Mouse (Mus musculus) C2C12 (cell line): ENCODE data around the gene A930009A15Rik. TPM values are rescaled to one million over a fixed set of nuclear protein-coding genes. Genes with fewer than 3 reads are reported as not detected.

ENCODE experiments used
- H3K27me3 ChIP-seq: one replicate; pipeline ENCODE4 v1.6.1; 2011; ENCODE audit not compliant: control insufficient read depth, insufficient read depth, insufficient read length
- H3K36me3 ChIP-seq: one replicate; pipeline ENCODE4 v1.6.1; 2011; ENCODE audit not compliant: control insufficient read depth, insufficient read depth
- H3K4me3 ChIP-seq: one replicate; pipeline ENCODE4 v1.5.1; 2011; ENCODE audit warnings: mild to moderate bottlenecking, control low read depth; ENCODE audit not compliant: poor library complexity, insufficient read depth, severe bottlenecking
- H3K79me2 ChIP-seq: one replicate; pipeline ENCODE4 v1.6.1; 2011; ENCODE audit not compliant: control insufficient read depth, insufficient read depth
- H3K79me3 ChIP-seq: one replicate; pipeline ENCODE4 v1.6.1; 2011; ENCODE audit warnings: low read depth, control low read depth
- H3ac ChIP-seq: one replicate; pipeline ENCODE3; 2011; ENCODE audit warnings: low read depth; ENCODE audit not compliant: control insufficient read depth, insufficient read length
- CEBPB ChIP-seq: IDR thresholded peaks from one replicate; pipeline ENCODE4 v1.6.1; 2011; ENCODE audit warnings: low read depth, mild to moderate bottlenecking, control low read depth, moderate library complexity
- CTCF ChIP-seq: IDR thresholded peaks from one replicate; pipeline ENCODE4 v1.5.1; 2011; ENCODE audit not compliant: control insufficient read depth, insufficient read depth, insufficient read length
- FOSL1 ChIP-seq: IDR thresholded peaks from one replicate; pipeline ENCODE4 v1.8.0; 2011; ENCODE audit warnings: mild to moderate bottlenecking, low read length; ENCODE audit not compliant: poor library complexity, insufficient read depth, severe bottlenecking
- MAX ChIP-seq: IDR thresholded peaks from one replicate; pipeline ENCODE4 v1.6.1; 2011; ENCODE audit warnings: mild to moderate bottlenecking, control low read depth
- MYOD1 ChIP-seq: IDR thresholded peaks from one replicate; pipeline ENCODE4 v1.6.1; 2011; ENCODE audit warnings: low read depth; ENCODE audit not compliant: control insufficient read depth, insufficient read length
- MYOG ChIP-seq: IDR thresholded peaks from one replicate; pipeline ENCODE4 v1.6.1; 2011; ENCODE audit not compliant: control insufficient read depth, insufficient read length; ENCODE audit errors: extremely low read depth
- USF1 ChIP-seq: IDR thresholded peaks from one replicate; pipeline ENCODE4 v1.6.1; 2011; ENCODE audit warnings: low read depth, mild to moderate bottlenecking, control low read depth, moderate library complexity
- polyA plus RNA-seq: library from polyadenylated mRNA; unstranded; fragments of >200 nt; fragmentation: generic; extraction: Trizol; gene quantifications from one replicate; pipeline ENCODE4 v1.2.1, GENCODE M21; 2012; ENCODE audit warnings: missing spikeins

Gene A930009A15Rik
- polyA plus RNA-seq, 1 experiment = not detected

DNA sequence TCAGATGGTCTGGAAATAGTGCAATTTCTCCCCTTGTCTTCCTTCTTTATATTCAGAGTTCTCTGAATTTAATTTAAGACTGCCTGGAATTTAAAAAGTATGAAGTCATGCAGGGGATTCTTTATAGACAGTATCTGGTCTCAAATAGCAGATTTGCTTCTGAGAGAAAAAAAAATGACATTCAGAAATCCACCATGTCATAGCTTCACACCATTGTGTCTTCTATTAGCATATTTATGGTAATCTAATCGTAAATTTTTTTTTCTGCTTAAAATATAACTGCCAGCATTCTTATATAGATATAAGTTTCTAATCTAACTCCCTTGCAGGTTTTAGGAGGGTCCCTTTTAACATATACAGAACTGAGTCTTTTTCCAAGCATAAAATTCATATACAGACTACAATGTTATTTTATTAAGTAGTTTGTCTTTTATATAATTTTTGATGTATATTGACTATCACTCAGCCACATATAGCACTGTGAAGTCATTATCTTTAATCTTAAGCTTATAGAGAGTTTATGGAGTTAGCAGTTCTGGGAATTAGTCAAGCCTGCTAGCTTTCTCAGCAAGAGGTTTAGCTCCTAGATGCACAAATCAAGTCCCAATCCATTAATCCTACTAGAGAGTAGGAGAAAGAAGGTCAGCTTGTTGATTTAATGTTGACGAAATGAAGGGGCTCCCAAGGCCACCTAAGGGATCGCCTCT, 2.1 kb downstream of the A930009A15Rik start:
- Histone ChIP-seq H3K36me3 (no peaks in the 10 kb centered on the region), H3K79me2 (no peaks in the 10 kb centered on the region), H3K79me3 (no peaks in the 10 kb centered on the region), H3K27me3 (peaks cover 11% of the 10 kb centered on the region), H3K4me3 (no peak overlapping the region), H3ac (no peak overlapping the region)
- TF ChIP-seq MYOG (no peak), CTCF (no peak), CEBPB (no peak), FOSL1 (no peak), MYOD1 (no peak), USF1 (no peak), MAX (no peak)

DNA sequence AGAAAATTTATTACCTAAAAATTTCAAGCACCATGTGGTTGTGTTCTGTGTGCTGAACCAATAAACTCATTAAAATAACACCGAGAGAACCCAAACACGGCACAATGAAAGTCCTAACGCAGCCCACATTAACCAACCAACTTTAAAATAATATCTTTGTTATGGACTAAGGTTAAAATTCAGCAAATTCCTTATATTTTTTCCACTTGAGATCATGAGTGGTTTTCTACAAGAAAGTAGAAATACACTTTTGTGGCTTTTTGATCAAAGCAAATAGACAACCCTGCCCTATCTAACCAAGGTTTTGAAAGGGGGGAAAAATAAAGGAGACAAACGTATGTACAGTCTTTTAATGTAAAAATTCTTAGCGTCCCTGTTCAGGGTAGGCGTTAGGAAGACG, 9.3 kb downstream of the A930009A15Rik start:
- Histone ChIP-seq H3K79me2 (no peaks in the 10 kb centered on the region), H3K79me3 (no peaks in the 10 kb centered on the region), H3K4me3 (no peak overlapping the region), H3K36me3 (no peaks in the 10 kb centered on the region), H3K27me3 (peaks cover 4% of the 10 kb centered on the region), H3ac (no peak overlapping the region)
- TF ChIP-seq MYOD1 (no peak), MAX (no peak), MYOG (no peak), USF1 (no peak)

DNA sequence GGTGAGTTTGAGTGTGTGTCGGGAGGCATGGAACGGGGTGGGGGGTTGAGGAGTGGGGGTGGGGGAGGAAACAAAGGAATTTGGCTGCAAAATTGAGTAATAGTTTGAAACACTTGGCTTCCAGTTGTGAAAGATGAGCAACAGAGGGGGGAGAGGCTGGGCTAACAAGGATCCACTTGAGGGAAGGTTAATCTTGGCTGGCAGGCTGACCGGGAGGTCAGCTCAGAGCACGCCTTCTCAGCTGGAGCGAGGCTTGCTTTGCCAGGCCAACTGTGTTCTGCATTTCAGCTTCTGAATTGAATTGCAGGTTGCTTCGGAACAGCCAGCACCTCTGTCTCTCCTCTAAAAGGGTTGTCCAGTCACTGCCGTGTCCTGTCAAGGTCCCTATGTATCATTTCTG, 9.7 kb downstream of the A930009A15Rik start:
- no peaks in the 10 kb centered on the region for H3K36me3 ChIP-seq
- H3K79me3 ChIP-seq = no peaks in the 10 kb centered on the region
- H3K27me3 ChIP-seq = peaks cover 4% of the 10 kb centered on the region
- TF ChIP-seq MYOD1 = no peak
- TF ChIP-seq USF1 = no peak
- TF ChIP-seq CEBPB = no peak
- no peak for TF ChIP-seq MAX
- no peak for TF ChIP-seq MYOG
- no peak overlapping the region for H3ac ChIP-seq
- H3K79me2 ChIP-seq = no peaks in the 10 kb centered on the region
- no peak overlapping the region for H3K4me3 ChIP-seq

DNA sequence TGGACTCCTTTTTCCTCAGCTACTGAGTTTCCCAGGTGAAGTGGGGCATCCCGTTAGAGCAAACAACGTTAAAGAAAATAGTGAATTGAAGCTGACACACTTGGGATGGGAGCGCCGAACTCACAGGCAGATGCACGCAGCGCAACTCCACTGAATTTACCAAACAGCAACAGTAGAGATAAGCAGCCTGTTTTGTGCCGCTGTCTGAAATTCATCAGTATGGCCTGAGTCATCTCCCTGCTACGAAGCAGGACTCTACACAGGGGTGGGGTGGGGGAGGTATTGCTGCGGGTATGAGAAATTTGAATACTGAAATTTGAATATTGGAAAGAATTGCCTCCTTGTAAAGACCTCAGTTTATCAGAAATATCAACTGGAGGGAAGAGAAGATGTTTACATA, 12.2 kb downstream of the A930009A15Rik start:
- Histone ChIP-seq H3K27me3 (peaks cover 5% of the 10 kb centered on the region), H3K36me3 (no peaks in the 10 kb centered on the region), H3K79me3 (no peaks in the 10 kb centered on the region), H3K4me3 (no peak overlapping the region), H3ac (no peak overlapping the region), H3K79me2 (no peaks in the 10 kb centered on the region)
- no peak for TF ChIP-seq MAX
- no peak for TF ChIP-seq CEBPB

DNA sequence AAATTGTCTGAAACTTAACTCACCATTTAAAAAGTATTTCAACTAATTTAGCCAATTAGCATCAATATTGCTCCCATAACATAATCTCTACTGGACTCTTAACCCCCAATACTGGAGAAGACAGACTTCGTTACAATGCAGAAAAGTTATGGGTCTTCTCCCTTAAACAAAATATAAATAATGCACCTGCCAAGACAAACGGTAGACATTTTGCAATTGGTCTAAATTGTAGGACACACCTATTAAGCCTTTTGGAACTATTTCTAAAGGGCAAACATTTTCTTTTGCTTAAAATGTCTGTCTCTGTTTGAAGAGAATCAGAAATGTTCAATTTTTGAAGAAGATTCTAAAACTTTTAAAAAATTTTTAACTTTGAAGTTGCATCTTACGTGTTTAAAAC, 13.3 kb downstream of the A930009A15Rik start:
- Histone ChIP-seq H3K79me3 (no peaks in the 10 kb centered on the region), H3ac (no peak overlapping the region), H3K36me3 (no peaks in the 10 kb centered on the region), H3K4me3 (no peak overlapping the region), H3K27me3 (peaks cover 14% of the 10 kb centered on the region), H3K79me2 (no peaks in the 10 kb centered on the region)
- TF ChIP-seq MYOG = no peak
- TF ChIP-seq USF1 = no peak
- no peak for TF ChIP-seq FOSL1
- TF ChIP-seq CTCF = no peak
- TF ChIP-seq MAX = no peak
- no peak for TF ChIP-seq CEBPB
- no peak for TF ChIP-seq MYOD1

DNA sequence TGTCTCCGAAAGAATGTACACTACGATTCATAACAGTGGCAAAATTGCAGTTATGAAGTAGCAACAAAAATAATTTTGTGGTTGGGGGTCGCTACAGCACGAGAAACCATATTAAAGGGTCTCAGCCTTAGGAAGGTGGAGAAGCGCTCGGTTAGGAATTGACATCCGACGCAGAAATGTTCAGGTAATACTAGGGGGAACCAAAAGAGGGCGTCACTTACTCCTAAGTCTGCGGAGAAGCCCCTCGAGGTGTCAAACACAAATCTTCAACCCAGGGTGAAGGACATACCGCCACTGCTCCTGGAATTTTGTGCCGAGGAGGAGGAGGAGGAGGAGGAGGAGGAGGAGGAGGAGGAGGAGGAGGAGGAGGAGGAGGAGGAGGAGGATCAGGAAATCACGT, 14.9 kb downstream of the A930009A15Rik start:
- H3K79me2 ChIP-seq = no peaks in the 10 kb centered on the region
- H3K4me3 ChIP-seq = no peak overlapping the region
- no peaks in the 10 kb centered on the region for H3K79me3 ChIP-seq
- no peak overlapping the region for H3ac ChIP-seq
- TF ChIP-seq MYOG (no peak), CEBPB (no peak), MAX (no peak), CTCF (no peak), MYOD1 (no peak), FOSL1 (no peak), USF1 (no peak)
- H3K27me3 ChIP-seq = peaks cover 17% of the 10 kb centered on the region
- H3K36me3 ChIP-seq = no peaks in the 10 kb centered on the region
